Mouse (Mus musculus) liver, embryonic 13.5 days (tissue): ENCODE results near the gene Cacng1. TPM values are rescaled to one million over a fixed set of nuclear protein-coding genes. Genes with fewer than 3 reads are reported as not detected.

ENCODE experiments used
- ATAC-seq: fragments of 200-750 bp; cut with Nextera tagmentation; 2 replicates; pipeline ENCODE4 v1.8.0; 2017; ENCODE audit warnings: low read depth, mild to moderate bottlenecking, moderate number of reproducible peaks, moderate library complexity
- DNase-seq: peaks from one replicate; pipeline ENCODE4 v3.0.0; 2022
- H3K27ac ChIP-seq: fragments of 300-500 bp; sonication (generic); 2 replicates; pipeline ENCODE4 v1.5.1; 2015; ENCODE audit warnings: moderate library complexity, mild to moderate bottlenecking, inconsistent platforms
- H3K27me3 ChIP-seq: fragments of 300-500 bp; sonication (generic); 2 replicates; pipeline ENCODE4 v1.6.1; 2015; ENCODE audit warnings: mild to moderate bottlenecking, inconsistent platforms
- H3K36me3 ChIP-seq: fragments of 300-500 bp; sonication (generic); 2 replicates; pipeline ENCODE4 v1.6.1; 2015; ENCODE audit warnings: mild to moderate bottlenecking, inconsistent platforms
- H3K4me1 ChIP-seq: fragments of 300-500 bp; sonication (generic); replicated peaks from 2 replicates; pipeline ENCODE4 v1.6.1; 2015; ENCODE audit warnings: inconsistent platforms
- H3K4me2 ChIP-seq: fragments of 300-500 bp; sonication (generic); 2 replicates; pipeline ENCODE4 v1.6.1; 2015; ENCODE audit warnings: inconsistent platforms, mild to moderate bottlenecking, moderate library complexity
- H3K4me3 ChIP-seq: fragments of 300-500 bp; sonication (generic); replicated peaks from 2 replicates; pipeline ENCODE4 v1.5.1; 2015; ENCODE audit warnings: mild to moderate bottlenecking, inconsistent platforms
- H3K9ac ChIP-seq: fragments of 300-500 bp; sonication (generic); 2 replicates; pipeline ENCODE4 v1.6.1; 2015; ENCODE audit warnings: mild to moderate bottlenecking, inconsistent platforms
- H3K9me3 ChIP-seq: fragments of 300-500 bp; sonication (generic); replicated peaks from 2 replicates; pipeline ENCODE4 v1.6.1; 2016; ENCODE audit warnings: inconsistent platforms
- WGBS: fragments of 180-500 bp; shearing (Covaris S2); methylation state at CpG from one replicate; pipeline ENCODE4 v1.1.7; 2015; ENCODE audit not compliant: insufficient replicate concordance; 5-methylcytosine and 5-hydroxymethylcytosine counted together
- polyA plus RNA-seq: library from polyadenylated mRNA; unstranded; fragments of >200 nt; fragmentation: Nextera tagmentation; extraction: Ambion mirVana; gene quantifications from 2 replicates; pipeline ENCODE4 v1.2.1, GENCODE M21; 2015

Cacng1 gene
- polyA plus RNA-seq, 1 experiment from 2014 or later = 0.08 TPM

DNA sequence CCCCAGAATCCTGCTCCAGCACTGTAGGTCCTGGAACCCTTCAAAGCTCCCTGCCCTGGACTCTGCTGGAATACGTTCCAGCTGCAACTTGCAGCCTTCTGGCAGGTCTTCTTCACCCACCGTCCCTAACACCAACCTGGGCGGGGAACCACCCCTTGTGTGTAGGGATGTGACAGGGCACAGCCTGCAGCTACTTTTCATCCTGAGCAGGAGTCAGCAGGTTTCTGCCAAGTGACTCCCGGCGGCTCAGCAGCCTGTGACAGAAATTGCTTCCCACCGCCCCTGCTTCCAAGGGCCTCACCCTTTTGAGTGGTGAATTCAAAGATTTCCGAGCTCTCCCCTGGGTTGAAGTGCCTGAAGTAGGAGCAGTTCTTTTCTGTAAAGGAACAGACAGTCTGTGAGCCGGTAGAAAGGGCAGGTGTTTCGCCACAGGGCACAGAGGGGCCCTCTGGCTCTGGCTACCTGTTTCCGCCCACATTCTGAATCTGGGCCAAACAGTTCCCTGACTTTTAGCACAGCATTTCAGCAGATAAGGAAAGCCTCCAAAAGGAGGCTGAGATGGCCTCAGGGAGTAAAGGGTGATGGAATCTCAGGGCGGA, 10.7 kb downstream of the Cacng1 start:
- Histone ChIP-seq H3K27ac (no peak overlapping the region), H3K27me3 (peaks cover 7% of the 10 kb centered on the region; the same call in 1 of the 2 replicates), H3K4me3 (no peak overlapping the region), H3K9me3 (no peaks in the 10 kb centered on the region), H3K36me3 (no peaks in the 10 kb centered on the region), H3K9ac (no peak overlapping the region), H3K4me1 (peaks cover 3% of the 10 kb centered on the region; the same call in 1 of the 2 replicates), H3K4me2 (no peak overlapping the region)
- DNase-seq (no peak), ATAC-seq (no peak)
- 69% methylated on average over 11 of the region's 11 CpGs for WGBS

DNA sequence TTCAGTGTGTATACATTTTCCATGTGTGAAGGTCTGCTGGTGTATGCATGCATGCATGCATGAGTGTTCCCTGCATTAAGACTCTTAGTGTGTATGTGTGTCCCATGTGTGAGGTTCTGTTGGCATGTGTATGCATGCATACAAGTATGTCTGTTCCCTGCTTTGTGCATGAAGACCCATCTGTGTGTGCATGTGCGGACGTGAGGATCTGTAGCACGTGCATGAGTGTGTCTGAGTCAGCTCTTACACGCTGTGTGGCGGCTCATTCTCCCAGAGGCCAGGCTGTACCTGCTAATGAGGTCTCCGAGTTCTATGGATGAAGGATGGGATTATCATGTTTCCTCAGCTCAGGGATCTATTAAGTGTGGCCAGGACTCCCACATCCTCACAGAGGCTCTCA, 11.3 kb downstream of the Cacng1 start:
- H3K9me3 ChIP-seq = no peaks in the 10 kb centered on the region
- no peak overlapping the region for H3K27ac ChIP-seq
- H3K27me3 ChIP-seq = peaks cover 7% of the 10 kb centered on the region; the same call in 1 of the 2 replicates
- ATAC-seq = no peak
- 75% methylated on average over 6 of the region's 6 CpGs for WGBS
- no peak for DNase-seq
- no peak overlapping the region for H3K9ac ChIP-seq
- H3K4me1 ChIP-seq = peaks cover 3% of the 10 kb centered on the region; the same call in 1 of the 2 replicates
- no peak overlapping the region for H3K4me2 ChIP-seq
- no peak overlapping the region for H3K4me3 ChIP-seq
- no peaks in the 10 kb centered on the region for H3K36me3 ChIP-seq

GRCm38 (mm10) chr11:107703272-107704134, 12.8 kb downstream of the Cacng1 start:
- DNase-seq = no peak
- no peaks in the 10 kb centered on the region for H3K9me3 ChIP-seq
- H3K27me3 ChIP-seq = peaks cover 7% of the 10 kb centered on the region; the same call in 1 of the 2 replicates
- peak; percentile 18; the same call in 1 of the 2 replicates for ATAC-seq
- no peak overlapping the region for H3K27ac ChIP-seq
- no peak overlapping the region for H3K9ac ChIP-seq
- no peak overlapping the region for H3K4me2 ChIP-seq
- no peak overlapping the region for H3K4me3 ChIP-seq
- H3K4me1 ChIP-seq = peaks cover 3% of the 10 kb centered on the region; the same call in 1 of the 2 replicates
- 42% methylated on average over 27 of the region's 27 CpGs for WGBS
- H3K36me3 ChIP-seq = no peaks in the 10 kb centered on the region

DNA sequence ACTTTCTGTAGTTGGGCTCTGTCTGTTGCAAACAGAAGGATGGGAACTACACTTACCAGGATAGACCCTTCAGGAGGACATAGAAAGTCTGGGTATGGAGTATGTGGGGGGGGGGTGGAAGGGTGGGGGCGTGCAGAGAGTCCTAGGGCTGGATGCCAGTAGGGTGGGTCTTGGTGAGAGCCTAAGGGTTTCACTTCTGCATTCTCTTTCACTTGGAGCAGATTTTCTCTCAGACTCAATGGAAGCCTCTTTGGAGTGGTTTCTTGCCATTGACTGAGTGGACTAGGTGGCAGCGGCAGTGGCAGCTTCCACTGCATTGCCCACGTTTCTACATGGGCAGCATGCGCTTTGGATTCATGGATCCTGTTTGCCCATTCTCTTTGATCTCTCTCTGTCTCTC, 16.4 kb downstream of the Cacng1 start:
- Histone ChIP-seq H3K27me3 (peaks cover under 1% of the 10 kb centered on the region), H3K4me2 (no peak overlapping the region), H3K27ac (no peak overlapping the region), H3K4me3 (no peak overlapping the region), H3K9ac (no peak overlapping the region), H3K4me1 (0 out of 2 replicates have a peak, but pooled peaks cover 3% of the 10 kb centered on the region), H3K36me3 (no peaks in the 10 kb centered on the region), H3K9me3 (no peaks in the 10 kb centered on the region)
- 78% methylated on average over 4 of the region's 4 CpGs for WGBS
- no peak for DNase-seq
- no peak for ATAC-seq

DNA sequence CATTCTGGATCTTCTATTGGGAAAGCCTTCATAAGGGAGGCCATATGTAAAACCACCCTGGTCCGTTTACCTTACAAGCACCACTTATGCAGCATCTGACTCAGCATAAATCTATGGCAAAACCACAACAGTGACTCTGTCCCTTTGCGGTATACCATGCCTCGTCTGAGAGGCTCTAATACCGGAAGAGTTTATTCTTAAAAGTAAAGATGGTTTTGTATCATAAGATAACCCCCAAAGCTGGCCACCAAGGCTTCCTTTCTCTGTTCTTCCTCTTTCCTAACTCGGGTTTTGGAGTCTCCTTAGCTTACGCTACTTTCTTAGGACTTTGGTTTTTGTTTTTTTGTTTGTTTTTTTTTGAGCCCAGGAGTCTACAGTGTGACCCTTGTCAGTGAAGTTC, 23.0 kb downstream of the Cacng1 start:
- Histone ChIP-seq H3K36me3 (peaks cover 2% of the 10 kb centered on the region), H3K9me3 (no peaks in the 10 kb centered on the region), H3K4me3 (no peak overlapping the region), H3K27me3 (peaks cover 4% of the 10 kb centered on the region; the same call in 1 of the 2 replicates), H3K4me2 (no peak overlapping the region), H3K27ac (no peak overlapping the region), H3K4me1 (0 out of 2 replicates have a peak, but pooled peaks cover 1% of the 10 kb centered on the region), H3K9ac (no peak overlapping the region)
- no peak for DNase-seq
- WGBS = 13% methylated on average over 6 of the region's 6 CpGs
- ATAC-seq = peak; percentile 31; the same call in 1 of the 2 replicates

- 61% methylated on average over 8 of the region's 8 CpGs for WGBS
- Histone ChIP-seq H3K9ac (no peak overlapping the region), H3K4me2 (no peak overlapping the region), H3K9me3 (no peaks in the 10 kb centered on the region), H3K4me1 (0 out of 2 replicates have a peak, but pooled peaks cover 4% of the 10 kb centered on the region), H3K4me3 (no peak overlapping the region), H3K36me3 (peaks cover 11% of the 10 kb centered on the region), H3K27me3 (0 out of 2 replicates have a peak, but pooled peaks cover 4% of the 10 kb centered on the region), H3K27ac (no peak overlapping the region)
- no peak for ATAC-seq
- no peak for DNase-seq
These were observed 24.8 kb downstream of the Cacng1 start for GRCm38 (mm10) chr11:107691569-107691968.

- Histone ChIP-seq H3K4me2 (no peak overlapping the region), H3K9me3 (no peaks in the 10 kb centered on the region), H3K4me1 (0 out of 2 replicates have a peak, but pooled peaks cover 4% of the 10 kb centered on the region), H3K36me3 (peaks cover 26% of the 10 kb centered on the region), H3K9ac (no peak overlapping the region), H3K27me3 (no peaks in the 10 kb centered on the region), H3K4me3 (no peak overlapping the region), H3K27ac (no peak overlapping the region)
- no peak for ATAC-seq
- 83% methylated on average over 10 of the region's 10 CpGs for WGBS
- no peak for DNase-seq
These were observed 27.8 kb downstream of the Cacng1 start for GRCm38 (mm10) chr11:107688480-107688879.

DNA sequence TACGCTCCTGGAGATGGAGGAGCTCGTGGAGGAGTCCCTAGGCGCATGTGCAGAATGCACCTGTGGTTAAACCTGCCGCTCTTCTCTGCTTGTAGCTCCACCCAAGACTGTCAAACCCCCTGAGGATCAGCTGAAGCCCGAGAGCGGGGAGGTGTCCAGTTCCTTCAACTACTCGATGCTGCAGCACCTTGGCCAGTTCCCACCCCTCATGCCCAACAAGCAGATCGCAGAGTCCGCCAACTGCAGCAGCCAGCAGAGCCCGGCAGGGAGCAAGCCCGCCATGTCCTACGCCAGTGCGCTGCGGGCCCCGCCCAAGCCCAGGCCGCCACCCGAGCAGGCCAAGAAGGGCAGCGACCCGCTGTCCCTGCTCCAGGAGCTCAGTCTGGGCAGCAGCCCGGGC, 30.0 kb downstream of the Cacng1 start:
- 91% methylated on average over 20 of the region's 20 CpGs for WGBS
- no peaks in the 10 kb centered on the region for H3K9me3 ChIP-seq
- H3K9ac ChIP-seq = no peak overlapping the region
- DNase-seq (no peak), ATAC-seq (no peak)
- no peaks in the 10 kb centered on the region for H3K27me3 ChIP-seq
- peaks cover 28% of the 10 kb centered on the region for H3K36me3 ChIP-seq
- no peak overlapping the region for H3K4me2 ChIP-seq
- H3K4me3 ChIP-seq = no peak overlapping the region
- H3K27ac ChIP-seq = no peak overlapping the region
- H3K4me1 ChIP-seq = 0 out of 2 replicates have a peak, but pooled peaks cover 4% of the 10 kb centered on the region

GRCm38 (mm10) chr11:107683544-107684465, 32.5 kb downstream of the Cacng1 start:
- Histone ChIP-seq H3K27ac (no peak overlapping the region), H3K27me3 (no peaks in the 10 kb centered on the region), H3K4me3 (no peak overlapping the region), H3K36me3 (peaks cover 31% of the 10 kb centered on the region), H3K4me2 (no peak overlapping the region), H3K9ac (no peak overlapping the region), H3K4me1 (0 out of 2 replicates have a peak, but pooled peaks cover 4% of the 10 kb centered on the region), H3K9me3 (no peaks in the 10 kb centered on the region)
- no peak for DNase-seq
- ATAC-seq = no peak
- WGBS = 84% methylated on average over 19 of the region's 19 CpGs

- no peak overlapping the region for H3K4me3 ChIP-seq
- no peak overlapping the region for H3K27ac ChIP-seq
- no peak overlapping the region for H3K4me2 ChIP-seq
- peaks cover 28% of the 10 kb centered on the region for H3K36me3 ChIP-seq
- H3K9ac ChIP-seq = no peak overlapping the region
- DNase-seq (no peak), ATAC-seq (no peak)
- no peaks in the 10 kb centered on the region for H3K9me3 ChIP-seq
- H3K27me3 ChIP-seq = no peaks in the 10 kb centered on the region
- H3K4me1 ChIP-seq = no peaks in the 10 kb centered on the region
- WGBS = 70% methylated on average over 9 of the region's 9 CpGs
These were observed 33.5 kb downstream of the Cacng1 start for GRCm38 (mm10) chr11:107682694-107683355.
